Mouse (Mus musculus) Patski (cell line): ENCODE measurements at regions not wholly inside any gene's neighbourhood (a gene's known extent, or its start where the extent isn't known, plus 50 kb on each side); places are given as distances from the start of the nearest gene placed in this dataset.

Experiments used
- ATAC-seq: fragments of 100-300 bp; one replicate; pipeline ENCODE4 v1.8.0; 2021
- CTCF ChIA-PET: fragments of 350-600 bp; sonication (Branson Sonifier 250); formaldehyde crosslinking; loops from one replicate; lab custom pipeline; 2022; ENCODE audit warnings: inconsistent platforms; lab: Charles Lee
- POLR2A ChIA-PET: fragments of 350-600 bp; sonication (Branson Sonifier 250); formaldehyde crosslinking; loops from one replicate; lab custom pipeline; 2022; ENCODE audit warnings: antibody characterized with exemption, inconsistent platforms; lab: Charles Lee
- DNase-seq: peaks from one replicate; pipeline ENCODE4 v3.0.0-alpha.2; 2011; ENCODE audit warnings: low read depth, low spot score
- H3K27me3 ChIP-seq: fragments of 371-371 bp; one replicate; pipeline ENCODE4 v1.5.1; 2021
- CTCF ChIP-seq: fragments of 100-300 bp; IDR thresholded peaks from one replicate; pipeline ENCODE4 v1.5.1; 2021
- in situ Hi-C: fragments of 300-500 bp; cut with MboI; formaldehyde crosslinking; loops from 3 replicates; pipeline ENCODE4 v1.11.1; 2018; ENCODE audit warnings: low pct_unique_long_range_greater_than_20kb, mixed read lengths

- H3K27me3 ChIP-seq: no peaks in the 10 kb centered on the region
- ATAC-seq: no peak
- no peak for TF ChIP-seq CTCF
- DNase-seq: no peak
- ChIA-PET CTCF (interaction anchor here (0.8 to 1.2 kb wide), 2 partner anchors 9 to 12 kb away, joined by 3 read pairs; no protein-coding TSS in a partner anchor), POLR2A (no interaction called here)
- in situ Hi-C loops: no loop called here
Observed at GRCm38 (mm10) chr16:26183530-26183929, 77.9 kb upstream of the P3h2 start.

GRCm38 (mm10) chr16:26181716-26182115 lies 76.1 kb upstream of the P3h2 start:
- in situ Hi-C loops: no loop called here
- no peak for TF ChIP-seq CTCF
- CTCF ChIA-PET: no interaction called here
- POLR2A ChIA-PET: no interaction called here
- no peaks in the 10 kb centered on the region for H3K27me3 ChIP-seq
- ATAC-seq (no peak), DNase-seq (no peak)

DNA sequence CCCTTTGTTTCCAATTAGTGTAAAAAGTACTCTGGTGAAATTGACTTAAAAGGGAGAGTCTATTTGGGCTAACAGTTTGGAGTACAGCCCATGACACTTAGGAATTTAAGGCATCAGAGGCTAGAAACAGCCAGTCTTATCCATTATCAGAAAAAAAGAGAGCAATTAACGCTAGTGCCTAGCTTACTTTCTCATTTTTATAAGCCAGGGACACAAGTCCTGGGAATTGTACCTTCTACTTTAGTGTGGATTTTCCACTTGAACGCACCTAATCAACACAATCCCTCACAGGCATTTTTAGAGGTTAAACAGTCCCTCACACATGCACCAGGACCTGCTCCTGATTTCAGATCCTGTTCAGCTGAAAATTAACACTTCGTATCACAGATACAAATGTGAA lies 65.9 kb upstream of the P3h2 start:
- H3K27me3 ChIP-seq: no peaks in the 10 kb centered on the region
- ATAC-seq (no peak), DNase-seq (no peak)
- no peak for TF ChIP-seq CTCF
- ChIA-PET POLR2A (no interaction called here), CTCF (no interaction called here)
- in situ Hi-C loops: no loop called here

DNA sequence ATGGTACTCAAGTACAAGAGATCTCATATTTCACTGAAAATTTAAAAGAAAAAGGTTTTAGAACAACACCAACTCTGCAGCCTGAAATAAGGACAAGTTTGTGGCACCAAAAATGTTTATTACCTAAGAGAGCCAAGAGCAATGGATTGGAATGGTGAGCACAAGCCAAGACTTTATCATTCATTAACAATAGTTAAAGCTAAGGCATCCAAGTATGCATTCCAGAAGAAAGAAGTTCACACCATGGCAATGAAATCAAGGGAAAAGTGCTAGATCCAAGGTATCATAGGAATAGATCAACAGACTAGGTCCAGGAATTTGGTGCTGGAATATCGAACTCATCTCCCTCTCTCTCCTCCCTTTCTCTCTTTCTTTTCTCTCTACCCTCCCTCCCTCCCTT lies 63.8 kb upstream of the P3h2 start:
- peak; percentile 62 for ATAC-seq
- ChIA-PET CTCF (interaction anchor here (1.2 kb wide), 1 partner anchor 63 kb away, joined by 3 read pairs; no protein-coding TSS in a partner anchor), POLR2A (no interaction called here)
- no peaks in the 10 kb centered on the region for H3K27me3 ChIP-seq
- DNase-seq: no peak
- in situ Hi-C loops: no loop called here
- no peak for TF ChIP-seq CTCF

DNA sequence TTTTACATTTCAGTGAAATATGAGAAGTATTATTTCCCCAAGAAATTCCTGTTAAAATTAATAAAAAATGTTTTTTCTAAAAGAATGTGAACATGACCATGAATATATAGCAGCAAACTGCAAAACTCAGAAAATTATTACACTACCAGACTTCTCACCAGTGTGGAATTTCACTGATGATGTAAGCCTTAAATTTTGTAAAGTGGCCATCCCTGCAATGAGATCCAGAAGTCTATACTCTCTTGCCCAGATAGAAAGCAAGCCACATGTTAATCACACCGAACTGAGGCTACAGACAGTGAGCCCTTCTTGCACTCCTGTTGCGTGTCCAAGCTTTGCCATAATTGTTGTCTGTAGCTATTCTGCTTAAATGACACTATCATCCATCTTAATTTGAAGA lies 62.6 kb upstream of the P3h2 start:
- no peaks in the 10 kb centered on the region for H3K27me3 ChIP-seq
- TF ChIP-seq CTCF: no peak
- POLR2A ChIA-PET: no interaction called here
- in situ Hi-C loops: no loop called here
- DNase-seq (no peak), ATAC-seq (no peak)
- CTCF ChIA-PET: interaction anchor here (1.2 kb wide), 1 partner anchor 62 kb away, joined by 3 read pairs; no protein-coding TSS in a partner anchor

- H3K27me3 ChIP-seq: no peaks in the 10 kb centered on the region
- ChIA-PET CTCF (interaction anchor here (0.8 kb wide), 1 partner anchor 58 kb away, joined by 3 read pairs; no protein-coding TSS in a partner anchor), POLR2A (no interaction called here)
- no peak for TF ChIP-seq CTCF
- in situ Hi-C loops: no loop called here
- DNase-seq (no peak), ATAC-seq (peak; percentile 82)
Observed at GRCm38 (mm10) chr16:26164066-26164465, 58.5 kb upstream of the P3h2 start.

DNA sequence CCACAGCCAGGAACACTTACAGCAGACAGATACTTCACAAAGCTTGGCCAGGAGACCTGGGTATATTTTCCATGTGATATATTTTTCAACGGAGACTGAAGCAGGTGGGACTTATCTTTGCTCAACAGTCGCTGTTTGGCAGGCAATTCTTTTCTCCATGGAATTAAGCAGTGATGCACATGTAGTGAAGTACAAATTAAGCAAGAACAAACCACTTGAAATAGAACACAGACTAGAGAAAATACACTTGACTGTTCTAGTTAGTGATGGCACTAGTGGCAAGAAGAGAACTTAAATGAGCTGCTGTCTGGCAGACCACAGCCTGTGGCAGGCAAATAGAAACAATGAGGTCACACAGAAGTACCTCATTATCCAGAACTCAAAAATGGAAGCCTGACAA lies 57.8 kb upstream of the P3h2 start:
- DNase-seq (no peak), ATAC-seq (no peak)
- in situ Hi-C loops: no loop called here
- H3K27me3 ChIP-seq: no peaks in the 10 kb centered on the region
- CTCF ChIA-PET: interaction anchor here (0.8 to 1.3 kb wide), 2 partner anchors 57 to 78 kb away, joined by 3 to 4 read pairs; no protein-coding TSS in a partner anchor
- TF ChIP-seq CTCF: no peak
- POLR2A ChIA-PET: no interaction called here

DNA sequence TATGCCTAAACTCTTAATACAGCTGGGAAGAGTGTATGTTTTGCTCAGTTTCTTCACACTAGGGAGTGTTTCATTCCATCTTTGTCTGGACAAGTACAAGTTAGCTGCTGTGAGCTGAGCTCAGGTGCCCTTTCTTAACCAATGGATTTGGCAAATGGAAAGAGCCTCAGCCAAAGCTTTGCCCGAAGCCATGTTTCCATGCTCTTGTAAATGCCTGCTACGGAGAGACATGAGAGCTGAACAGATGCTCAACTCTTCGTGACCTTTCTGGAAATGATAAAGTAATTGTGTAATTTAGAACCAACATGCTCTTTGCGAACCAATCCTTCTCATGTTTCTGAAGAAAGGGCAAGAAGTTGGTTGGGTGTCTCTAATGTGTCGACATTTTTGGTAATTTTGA lies 52.0 kb upstream of the P3h2 start:
- H3K27me3 ChIP-seq: no peaks in the 10 kb centered on the region
- no peak for TF ChIP-seq CTCF
- DNase-seq (no peak), ATAC-seq (no peak)
- in situ Hi-C loops: no loop called here
- CTCF ChIA-PET: no interaction called here
- POLR2A ChIA-PET: no interaction called here
